Mouse (Mus musculus) right cerebral cortex, adult 18-20 months (tissue): ENCODE measurements around the gene Mras.
A peak's percentile ranks its signal among the peaks of the same experiment; 100 is the strongest.

Experiments
- DNase-seq: peaks from one replicate; pipeline ENCODE4 v3.0.0; 2022; ENCODE audit warnings: mixed read lengths

Gene Mras

DNA sequence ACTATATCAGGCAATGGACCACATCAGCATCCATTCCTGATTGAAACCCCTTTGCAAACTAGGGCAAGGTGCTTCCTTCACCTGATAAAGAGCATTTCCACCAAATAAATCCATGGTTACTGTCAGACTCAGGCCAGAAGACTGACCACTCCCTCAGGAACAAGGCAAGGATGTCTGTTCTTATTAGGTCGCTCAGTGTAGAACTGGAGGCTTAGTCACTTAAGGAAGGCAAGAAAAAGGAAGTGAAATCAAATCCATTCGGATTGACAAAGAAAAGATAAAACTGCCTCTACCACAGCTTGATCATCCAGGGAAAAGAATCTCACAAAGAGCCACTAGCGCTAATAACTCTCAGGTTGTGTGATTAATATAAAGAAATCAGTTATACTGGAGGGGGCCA, 27.9 kb downstream of the Mras start:
- DNase-seq: no peak

DNA sequence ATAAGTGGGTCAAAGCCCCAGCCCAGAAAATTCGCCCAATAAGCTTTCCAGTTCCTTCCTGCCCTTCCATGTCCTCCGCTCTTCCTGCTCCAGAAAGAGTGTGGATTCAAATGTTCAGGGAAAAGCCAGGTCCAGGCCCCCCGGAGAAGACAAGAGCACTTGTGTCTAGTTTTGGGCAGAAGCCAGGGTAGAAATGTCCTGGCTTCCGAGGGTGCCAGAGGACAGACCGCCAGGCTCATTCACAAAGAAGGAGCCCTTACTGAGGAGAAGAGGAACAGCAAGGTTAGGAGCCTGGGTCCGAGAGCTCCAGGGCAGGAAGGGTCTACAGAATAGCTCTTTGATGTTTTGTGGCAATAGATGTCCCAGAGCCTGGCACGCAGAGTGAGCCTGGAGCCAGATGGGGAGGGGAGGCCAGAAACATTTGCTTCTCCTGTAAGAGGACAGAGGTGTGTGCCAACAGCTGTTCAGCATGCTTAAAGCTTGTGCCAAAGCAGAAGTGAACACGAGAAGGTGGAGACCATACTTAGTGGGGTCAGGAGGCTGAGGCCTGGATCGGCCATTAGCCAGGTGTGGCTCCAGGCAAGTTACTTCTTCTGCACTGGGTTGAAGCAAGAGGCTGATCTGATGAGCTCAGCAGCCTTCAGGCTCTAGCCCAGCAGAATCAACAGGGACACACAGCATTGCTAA, 35.8 kb downstream of the Mras start:
- peak; percentile 64 for DNase-seq

DNA sequence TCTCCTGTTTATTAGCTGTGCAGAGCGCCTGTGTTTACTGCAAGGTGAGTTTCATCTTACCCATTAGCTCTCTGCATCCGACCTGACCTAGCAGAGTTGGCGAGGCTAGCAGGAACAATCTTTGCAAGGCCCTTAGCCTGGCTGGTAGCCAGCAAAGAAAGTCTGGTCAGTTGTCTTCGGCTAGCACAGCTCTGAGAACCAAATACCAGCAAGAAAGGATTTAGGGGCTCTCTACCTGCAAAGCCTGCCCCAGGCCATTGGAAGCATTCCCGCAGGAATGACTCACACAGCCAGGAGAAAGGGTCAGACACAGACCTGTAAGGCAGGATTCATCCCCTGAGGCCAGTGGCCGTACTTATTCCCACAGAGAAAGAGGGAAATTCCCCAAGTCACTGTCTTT, 36.4 kb downstream of the Mras start:
- no peak for DNase-seq

DNA sequence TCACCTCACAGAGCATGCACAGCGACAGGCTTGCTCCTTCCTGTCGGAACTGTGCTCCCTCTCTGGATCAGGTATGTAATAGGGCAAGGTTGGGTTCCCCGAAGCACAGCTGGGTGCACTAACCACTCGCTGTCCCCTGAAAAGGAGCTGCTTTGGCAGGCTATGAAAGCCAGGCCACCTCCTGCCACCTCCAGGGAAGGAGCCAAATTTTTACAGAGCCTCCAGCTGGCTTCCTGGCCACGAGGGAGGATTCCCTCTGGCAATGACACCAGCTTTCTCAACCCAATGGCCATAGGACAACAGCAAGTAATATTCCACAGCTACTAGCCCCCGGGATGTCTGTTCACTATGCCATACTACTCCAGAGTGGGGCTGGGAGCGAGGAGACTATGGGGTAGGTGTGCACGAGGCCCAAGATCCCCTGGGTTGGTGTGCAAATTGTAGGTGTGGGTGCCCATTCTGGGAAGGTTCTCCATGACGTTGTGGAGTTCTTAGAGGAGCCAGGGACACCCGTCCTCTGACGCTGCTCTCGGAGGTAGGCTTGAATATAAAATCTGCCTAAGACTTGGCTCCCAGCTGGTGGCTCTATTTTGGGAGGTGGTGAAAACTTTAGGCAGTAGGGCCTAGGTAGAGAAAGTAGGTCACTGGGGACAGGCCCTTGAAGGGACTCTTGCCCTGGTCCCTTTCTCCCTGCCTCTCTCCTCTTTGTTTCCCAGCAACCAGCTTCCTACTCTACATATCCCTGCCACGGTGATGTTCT, 39.9 kb downstream of the Mras start:
- DNase-seq: no peak

DNA sequence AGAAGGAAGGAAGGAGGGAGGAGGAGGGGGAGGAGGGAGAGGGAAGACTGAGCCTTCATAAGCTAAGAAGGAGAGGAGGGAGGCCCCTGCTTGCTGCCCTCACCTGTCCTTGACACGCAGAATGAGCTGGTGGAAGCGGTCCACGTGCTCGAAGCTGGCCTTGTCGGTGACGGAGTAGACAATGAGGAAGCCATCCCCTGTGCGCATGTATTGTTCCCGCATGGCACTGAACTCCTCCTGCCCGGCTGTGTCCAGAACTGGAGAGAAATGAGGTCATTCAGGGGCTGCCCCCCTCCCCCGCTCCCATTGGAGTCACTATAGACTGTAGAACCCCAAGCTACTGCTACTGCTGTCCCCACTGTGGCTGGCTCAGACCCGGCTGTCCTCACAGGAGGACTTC, 42.8 kb downstream of the Mras start:
- no peak for DNase-seq

DNA sequence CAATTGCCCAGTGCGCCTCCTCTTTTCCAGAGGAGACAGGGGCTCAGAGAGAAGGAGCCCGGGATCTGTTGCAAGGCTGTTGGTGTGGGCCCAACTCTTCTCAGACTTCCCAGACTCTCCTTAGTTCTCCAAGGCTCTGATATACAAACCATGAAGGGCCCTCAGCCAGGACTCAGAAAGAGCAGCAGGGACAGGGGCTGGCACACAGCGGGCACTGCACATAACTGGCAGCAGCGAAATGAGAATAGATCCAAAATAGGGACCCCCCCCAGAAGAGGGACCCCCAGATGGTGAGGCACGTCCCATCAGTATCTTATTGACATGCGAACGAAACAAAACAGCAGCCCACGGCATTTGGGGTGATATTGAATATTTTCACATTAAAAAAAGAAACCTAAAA, 44.0 kb downstream of the Mras start:
- no peak for DNase-seq

DNA sequence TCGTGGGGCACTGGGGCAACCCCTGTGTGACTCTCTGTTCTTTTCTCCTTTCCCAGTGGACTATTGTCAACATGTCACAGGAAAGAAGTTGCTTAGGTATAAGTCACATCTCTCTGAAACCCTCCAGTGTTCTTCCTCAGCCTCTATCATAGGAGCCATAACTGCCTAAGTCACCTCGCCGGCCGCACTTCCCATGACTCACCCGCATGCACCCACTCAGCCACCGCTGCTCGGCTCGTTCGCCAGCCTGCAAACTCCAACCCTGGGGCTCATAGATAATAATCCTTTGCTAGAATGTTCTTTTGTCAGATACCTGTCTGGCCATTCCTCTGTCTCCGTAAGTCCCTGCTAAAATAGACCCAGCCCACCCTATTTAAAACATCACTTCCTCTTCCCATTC, 45.6 kb downstream of the Mras start:
- DNase-seq: peak; percentile 73

DNA sequence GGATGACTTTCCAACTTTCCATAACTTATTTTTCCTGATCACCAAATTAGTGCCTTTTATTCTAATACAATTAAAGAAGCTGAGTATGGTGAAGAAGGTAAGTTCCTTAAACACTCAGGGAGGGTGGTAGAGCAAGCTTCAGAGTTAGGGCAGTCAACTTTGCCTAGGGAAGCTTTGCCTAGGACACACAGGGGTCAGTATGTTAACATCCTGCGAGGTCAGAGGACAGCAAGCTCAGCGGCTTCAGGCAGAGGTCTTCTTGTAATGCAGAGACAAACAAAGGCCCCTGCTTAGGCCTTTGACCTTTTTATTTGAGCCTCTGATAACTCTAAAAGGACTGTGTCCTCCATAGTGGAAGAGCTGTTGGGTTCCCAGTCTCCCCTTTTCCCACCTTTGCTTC, 46.5 kb downstream of the Mras start:
- DNase-seq: no peak

DNA sequence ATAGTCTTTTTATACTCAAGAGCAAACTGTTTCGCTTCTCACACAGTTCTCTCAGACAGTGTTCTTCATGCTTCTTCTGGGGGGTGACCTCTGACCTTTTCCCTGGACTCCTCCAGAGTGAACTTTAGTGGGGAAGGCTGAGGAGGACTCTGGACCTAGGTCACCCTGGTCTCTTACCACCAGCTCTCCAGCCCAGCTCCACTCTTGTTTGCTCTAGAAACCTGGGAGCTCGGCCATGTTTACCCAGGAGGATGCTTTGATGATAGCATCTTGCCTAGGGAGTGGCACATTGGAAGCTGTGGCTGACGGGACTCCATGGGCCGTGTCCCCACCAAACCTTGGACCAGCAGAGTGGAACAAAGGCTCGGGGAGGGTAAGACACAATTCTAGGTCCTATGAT, 47.0 kb downstream of the Mras start:
- no peak for DNase-seq

DNA sequence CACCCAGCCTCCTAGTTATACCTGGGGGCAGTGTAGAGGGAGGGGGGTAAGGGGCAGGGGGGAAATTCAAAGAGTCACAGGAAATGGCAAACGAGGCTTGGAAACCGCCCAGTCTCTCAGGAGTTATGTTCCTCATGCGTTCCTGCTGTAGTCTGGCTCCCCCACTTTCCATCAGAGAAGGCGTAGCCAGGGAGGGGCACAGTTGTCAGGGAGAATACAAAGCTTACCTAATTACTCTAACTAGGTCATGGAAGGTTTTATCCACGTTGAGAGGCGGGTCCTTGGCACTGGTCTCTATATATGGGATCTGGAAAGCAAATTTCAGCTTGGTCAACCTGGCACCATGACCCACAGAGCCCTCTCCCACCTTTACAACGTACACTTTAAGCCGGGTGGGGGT, 47.7 kb downstream of the Mras start:
- no peak for DNase-seq

DNA sequence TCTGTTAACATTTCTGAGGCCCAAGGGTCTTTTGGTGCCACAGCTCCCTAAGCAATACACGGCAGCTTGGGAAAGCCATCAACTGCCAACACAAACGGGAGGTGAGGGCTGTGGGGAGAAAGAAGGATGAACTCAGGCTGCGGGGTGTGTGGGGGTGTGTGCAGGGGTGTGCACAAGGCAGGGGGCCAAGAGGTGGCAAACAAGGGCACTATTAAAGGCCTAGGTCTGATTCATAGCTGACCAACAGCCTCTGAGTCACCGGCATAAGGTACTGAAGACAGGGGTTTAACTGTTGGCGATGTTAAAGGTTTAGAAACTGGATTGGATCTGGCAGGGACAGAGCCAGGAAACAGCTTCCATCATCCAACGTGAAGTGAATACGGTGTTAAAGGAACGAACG, 48.3 kb downstream of the Mras start:
- DNase-seq: no peak

DNA sequence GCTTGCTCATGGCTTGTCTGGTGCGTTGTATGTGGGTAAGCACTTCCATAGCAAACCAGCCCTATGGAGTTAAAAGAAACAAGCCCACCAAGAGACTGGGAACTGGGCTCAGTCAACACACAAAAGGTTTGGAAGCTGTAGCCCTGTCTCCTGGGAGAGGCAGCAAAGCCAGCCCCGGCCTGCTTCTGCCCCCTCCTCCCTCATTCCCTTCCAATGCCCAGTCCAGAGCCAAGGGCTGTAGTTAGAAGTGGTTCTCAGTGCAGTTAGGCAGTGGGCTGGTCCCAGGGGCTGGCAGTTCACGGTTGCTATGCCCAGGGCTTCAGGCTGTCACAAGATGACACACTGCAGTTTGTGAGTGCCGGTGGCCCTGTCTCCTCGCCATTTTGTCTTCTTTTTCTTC, 49.1 kb downstream of the Mras start:
- DNase-seq: no peak

DNA sequence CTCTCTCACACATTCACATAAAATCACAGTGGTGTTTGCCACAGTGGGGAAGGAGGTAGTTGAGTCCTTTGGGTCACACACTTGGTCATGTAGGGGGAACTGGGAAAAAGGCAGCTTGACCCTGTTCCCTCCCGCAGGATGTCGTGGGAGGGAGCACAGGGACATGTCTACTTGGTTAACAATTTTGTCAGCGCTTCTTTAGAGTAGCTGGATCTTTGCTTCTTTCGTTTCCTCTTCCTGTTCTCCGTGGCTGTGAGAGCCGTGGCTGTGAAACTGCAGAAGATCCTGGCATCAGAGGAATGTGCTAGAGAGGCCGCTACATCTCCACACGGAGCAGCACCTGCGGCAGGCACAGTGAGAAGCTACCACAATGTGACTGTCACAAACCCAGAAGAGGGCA, 54.6 kb downstream of the Mras start:
- no peak for DNase-seq

DNA sequence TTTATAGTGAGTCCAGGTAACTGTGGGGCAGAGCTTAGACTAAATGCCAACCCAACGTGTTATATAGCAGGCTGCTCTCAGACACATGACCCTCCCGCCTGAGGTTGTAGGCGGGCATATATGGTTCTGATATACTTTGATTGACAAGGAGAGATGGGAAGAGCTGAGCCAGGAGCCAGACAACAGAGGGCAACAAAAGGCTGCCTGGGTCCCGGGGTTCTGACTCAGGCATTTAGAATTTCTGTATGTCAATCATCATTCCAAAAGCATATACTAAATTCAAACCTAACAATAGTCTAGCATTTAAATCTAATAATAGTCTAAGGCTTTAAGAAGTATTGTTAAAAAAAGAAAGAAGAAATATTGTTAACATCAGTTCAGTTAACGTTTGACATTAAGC, 58.0 kb downstream of the Mras start:
- DNase-seq: no peak

DNA sequence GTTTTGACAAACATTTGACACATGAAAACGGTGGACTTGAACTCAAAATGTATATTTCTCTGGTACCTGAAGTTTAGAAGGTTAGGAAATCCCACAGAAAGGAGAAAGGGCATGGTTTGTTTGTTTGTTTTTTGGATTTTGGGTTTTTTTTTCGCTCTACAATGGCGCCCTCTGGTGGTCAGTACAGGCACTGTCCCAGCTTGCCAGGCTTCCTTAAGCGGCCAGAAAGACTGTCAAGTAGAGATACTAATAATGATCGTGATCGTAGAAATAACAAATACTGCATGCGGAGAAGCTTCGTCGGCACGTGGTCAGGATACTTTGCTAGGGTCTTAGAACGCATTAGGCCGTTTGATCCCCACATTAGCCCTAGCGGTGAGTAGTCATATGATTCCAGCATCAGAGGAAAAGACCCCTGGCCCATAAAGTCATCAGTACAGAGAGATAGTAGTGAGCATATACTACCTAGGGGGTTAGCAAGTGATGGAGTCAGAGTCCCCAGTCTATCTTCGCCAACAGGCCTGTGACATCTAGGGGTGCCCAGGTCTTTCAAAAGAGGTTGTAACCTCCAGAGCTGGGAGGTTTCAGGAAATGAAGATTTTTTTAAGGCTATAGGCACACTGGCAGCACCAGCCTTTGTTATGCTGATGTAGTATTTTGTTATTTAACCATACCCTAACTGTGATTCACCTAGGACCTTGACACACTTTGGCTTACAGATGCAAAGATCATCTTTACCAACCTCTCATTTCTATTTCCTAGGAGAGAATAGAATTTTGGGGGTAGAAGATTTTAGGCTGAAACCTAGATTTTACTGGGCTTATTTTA, 60.4 kb downstream of the Mras start:
- no peak for DNase-seq

DNA sequence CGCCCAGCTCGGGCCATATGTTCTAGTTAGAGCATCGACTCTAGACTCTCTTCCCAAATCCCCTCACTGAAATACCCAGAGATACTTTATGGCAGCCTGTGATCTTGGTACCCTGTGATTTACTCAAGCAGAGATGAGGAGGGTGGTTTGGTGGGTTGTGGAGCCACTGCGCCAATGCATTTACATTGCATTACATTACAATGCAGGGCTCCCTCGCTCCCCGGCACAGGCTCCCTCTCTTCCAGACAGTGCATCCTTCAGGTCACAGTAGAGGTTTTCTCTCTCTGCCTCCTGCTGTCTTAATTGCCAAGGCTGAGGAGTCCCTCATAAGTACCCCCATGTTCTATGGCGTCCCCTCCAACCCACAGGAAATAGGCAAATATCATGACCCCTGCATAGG, 68.8 kb downstream of the Mras start:
- no peak for DNase-seq

DNA sequence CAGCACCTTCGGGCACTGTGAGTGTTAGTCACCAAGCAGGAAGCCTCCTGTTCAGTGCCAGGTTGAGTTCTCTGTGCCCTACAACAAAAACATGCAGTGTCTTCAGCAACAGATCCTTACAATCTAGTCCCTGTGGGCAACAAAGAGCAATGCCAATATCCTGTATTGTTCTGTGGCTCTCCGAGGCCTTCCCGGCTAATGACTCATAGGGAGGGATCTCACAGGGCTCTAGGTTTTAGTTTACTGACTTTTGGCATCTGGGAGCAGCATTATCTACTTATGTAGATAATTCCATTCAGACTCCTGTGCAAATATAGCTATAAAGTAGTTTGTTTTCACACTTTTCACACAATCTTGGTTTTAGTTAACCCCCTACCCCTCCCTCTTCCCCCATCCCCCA, 71.3 kb downstream of the Mras start:
- DNase-seq: no peak

DNA sequence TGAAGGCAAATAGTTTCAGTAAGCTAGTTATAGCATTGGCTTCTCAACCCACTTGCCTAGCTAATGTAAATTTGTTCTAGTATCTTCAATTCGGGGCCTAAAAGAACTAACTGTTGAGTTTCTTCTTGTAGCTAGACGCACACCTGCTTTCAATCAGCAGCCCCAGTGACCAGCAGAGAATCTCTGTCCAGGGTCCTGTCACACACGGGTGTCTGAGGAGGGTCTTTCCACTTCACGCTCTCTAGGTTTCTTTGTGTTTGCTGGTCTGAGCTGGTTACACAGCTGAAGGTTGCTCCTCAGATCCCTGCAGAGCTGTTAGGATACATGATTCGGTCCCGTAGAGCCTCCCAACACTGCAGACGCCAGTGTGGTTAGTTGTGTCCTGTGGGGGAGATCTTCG, 74.1 kb downstream of the Mras start:
- DNase-seq: no peak

DNA sequence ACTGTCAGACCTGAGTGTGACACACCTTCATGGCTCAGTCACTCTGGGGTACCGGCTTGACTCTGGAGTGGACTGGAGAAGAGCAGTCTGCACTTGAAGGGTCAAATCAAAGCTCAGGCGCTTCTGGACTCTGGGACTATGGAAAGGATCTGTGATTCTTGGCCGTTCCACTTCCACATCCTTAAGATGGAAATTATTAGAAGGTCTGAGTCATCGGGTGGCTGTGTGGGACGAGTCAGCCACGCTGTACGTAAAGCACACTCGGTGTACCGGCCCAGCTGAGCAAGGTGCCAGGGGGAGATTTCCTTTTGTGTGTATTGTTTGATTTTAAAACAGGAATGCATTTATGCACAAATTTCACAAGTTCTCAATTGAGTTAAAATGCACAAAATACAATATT, 75.2 kb downstream of the Mras start:
- no peak for DNase-seq

DNA sequence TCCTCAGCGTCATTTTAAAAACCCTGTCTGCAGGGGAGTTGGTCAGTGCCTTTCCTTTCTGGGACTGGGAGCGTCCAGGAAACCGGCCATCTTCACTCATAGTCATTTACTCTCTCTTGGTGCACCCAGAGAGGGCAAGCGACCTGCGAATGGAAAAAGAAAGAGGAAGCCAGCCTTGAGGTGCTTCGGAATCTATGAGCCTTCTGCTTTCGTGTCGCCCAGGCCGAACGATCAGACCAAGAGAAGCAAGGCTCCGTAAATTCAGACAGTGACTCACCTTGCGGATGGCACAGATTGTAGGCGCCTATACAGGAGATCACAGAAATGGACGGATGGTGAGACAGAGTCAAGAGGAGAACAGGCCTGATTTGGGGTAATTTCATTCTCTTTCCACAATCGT, 78.2 kb downstream of the Mras start:
- DNase-seq: no peak

DNA sequence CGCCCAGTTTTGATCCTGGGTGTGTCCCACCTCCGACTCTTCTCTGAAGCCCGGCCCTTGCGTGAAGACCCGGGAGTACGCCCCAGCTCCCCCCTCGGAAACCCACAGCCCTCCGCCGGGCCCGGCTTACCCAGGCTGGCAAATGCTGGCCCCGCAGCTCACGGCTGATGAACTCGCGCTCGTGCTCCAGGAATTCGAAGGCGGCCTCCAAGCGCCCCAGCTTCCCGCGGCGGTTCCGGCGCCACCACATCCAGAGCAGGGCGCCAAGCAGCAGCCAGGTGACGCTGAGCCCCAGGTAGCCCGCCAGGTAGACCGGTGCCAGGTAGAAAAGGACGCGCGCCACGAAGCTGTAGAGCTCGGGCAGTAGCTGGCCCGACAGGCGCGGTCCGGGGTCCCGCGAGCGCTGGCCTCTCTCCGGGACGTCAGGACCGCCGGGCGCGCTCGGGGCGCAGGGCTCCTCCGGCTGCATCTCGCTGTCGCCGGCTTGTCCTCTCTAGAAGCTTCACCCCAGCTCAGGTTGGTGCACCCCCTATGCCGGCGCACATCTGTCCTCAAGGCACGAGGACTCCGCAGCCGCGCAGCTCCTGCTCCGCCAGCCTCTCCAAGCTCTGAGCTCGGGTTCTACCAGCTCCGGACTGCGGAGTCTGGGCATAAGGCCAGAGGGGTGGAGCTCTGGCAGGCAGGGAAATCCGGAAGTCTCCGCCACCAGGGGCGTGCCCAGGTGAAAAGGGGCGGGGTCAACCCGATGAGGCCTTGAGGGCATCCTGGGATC, 79.1 kb downstream of the Mras start, which contains the start of gene Esyt3:
Gene Esyt3, minus strand, starts transcription at position 637 of the 772 bp plus-strand sequence.
- DNase-seq: peak; percentile 31

DNA sequence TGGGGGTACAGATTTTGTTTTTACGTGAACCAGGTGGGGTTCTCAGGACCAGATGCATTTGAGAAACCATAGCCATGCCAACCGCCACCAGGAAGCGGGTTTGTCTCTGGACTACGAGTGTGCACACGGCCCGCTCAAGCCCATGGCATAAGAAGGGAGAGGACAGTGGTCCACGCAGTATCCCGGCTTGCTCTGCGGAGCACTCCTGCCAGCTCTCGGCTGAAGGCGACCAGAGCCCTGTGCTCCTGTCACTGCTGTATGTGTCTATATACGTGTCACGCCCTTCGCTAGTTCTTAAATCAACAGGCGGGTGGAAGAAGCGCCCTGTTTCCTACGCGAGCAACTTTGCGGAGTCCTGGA, 79.6 kb downstream of the Mras start:
- DNase-seq: no peak

DNA sequence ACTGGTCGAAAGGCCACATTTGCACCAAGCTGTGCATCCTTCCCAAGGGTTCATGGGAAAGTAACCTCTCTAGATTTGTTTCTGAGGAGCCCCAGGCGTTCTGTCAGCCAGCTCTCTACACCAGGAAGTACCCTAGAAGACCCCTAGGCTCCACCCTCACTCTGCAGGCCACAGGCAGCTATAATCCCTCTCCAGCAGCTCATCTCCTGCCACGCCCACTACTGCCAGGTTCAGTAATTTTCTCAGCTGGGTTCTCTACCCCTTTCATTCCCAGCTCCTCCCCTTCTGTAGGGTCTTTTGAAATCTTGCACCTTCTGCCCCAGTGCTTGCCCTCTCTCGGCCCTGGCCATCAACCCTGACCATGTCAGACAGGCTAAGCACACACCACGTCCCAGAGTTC, 81.2 kb downstream of the Mras start:
- DNase-seq: no peak
